Mouse (Mus musculus) embryonic fibroblast, embryonic 13.5 days (primary cell): ENCODE measurements around the gene Twf2.

ENCODE experiments used
- CTCF ChIP-seq: IDR thresholded peaks from 2 replicates; pipeline ENCODE4 v1.5.1; 2011; ENCODE audit warnings: mild to moderate bottlenecking, control low read depth, low read length, moderate library complexity, borderline replicate concordance; ENCODE audit not compliant: insufficient read depth
- POLR2A ChIP-seq: IDR thresholded peaks from 2 replicates; pipeline ENCODE4 v1.6.1; 2011; ENCODE audit warnings: low read depth, mild to moderate bottlenecking, control low read depth, low read length, moderate library complexity

GRCm38 (mm10) chr9:106227790-106228429, 25.0 kb downstream of the Twf2 start:
- TF ChIP-seq CTCF (no peak), POLR2A (no peak)
